Mouse (Mus musculus) CD4-positive helper T cell, adult 2 months (primary cell): Measurements from ENCODE around the gene Slfnl1.

Experiments used
- DNase-seq: peaks from one replicate; pipeline ENCODE4 v3.0.0-alpha.2; 2012; ENCODE audit warnings: low read depth, missing footprints, low spot score

The Slfnl1 gene

GRCm38 (mm10) chr4:120581711-120582110 lies 49.7 kb downstream of the Slfnl1 start:
- no peak for DNase-seq
